Mouse (Mus musculus) layer of hippocampus, adult 11-12 months (tissue): Measurements from ENCODE around the gene Gm28044.
"Not testable (repeated sequence)": the region's sequence is repeated elsewhere in the genome, so short reads cannot be mapped to it uniquely, and the experiment has no call there.

Source experiments
- DNase-seq: peaks from one replicate; pipeline ENCODE4 v3.0.0; 2022; ENCODE audit warnings: low spot score

Gm28044 gene

DNA sequence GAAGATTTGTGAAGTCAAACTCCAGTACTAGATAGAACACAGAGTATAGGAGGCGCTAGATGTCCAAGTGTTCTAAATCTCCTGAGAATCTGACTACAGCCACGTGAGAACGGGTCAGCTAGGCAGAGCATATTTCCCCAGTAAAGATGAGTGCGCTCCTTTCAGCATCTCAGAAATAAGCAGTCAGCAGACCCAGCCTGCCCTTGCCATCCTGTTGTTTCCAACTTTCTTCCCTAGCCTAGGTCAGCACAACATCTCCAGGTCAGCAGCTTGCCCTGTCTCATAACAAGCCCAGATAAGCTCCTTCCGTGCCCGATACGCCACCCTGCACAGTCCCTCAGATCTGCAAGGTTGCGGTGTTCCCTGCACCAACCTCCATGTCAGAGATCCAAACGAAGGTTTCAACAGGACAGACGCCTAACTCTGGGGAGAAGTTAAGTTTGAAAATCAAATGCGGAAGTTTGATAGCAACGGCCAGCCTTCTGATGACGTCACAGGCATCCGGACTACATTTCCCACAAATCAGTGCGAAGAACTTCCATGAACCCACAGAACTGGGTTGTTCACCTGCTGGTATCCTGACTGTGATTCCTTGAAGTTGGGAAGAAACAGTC is at the start of gene Gm28044, which contains the start of gene Zfp953:
TSS of gene Gm28044 (minus strand) at position 406 of the 614 bp plus-strand sequence.
TSS of gene Zfp953 (minus strand) at position 475 of the 614 bp plus-strand sequence.
- DNase-seq: peak; percentile 90

DNA sequence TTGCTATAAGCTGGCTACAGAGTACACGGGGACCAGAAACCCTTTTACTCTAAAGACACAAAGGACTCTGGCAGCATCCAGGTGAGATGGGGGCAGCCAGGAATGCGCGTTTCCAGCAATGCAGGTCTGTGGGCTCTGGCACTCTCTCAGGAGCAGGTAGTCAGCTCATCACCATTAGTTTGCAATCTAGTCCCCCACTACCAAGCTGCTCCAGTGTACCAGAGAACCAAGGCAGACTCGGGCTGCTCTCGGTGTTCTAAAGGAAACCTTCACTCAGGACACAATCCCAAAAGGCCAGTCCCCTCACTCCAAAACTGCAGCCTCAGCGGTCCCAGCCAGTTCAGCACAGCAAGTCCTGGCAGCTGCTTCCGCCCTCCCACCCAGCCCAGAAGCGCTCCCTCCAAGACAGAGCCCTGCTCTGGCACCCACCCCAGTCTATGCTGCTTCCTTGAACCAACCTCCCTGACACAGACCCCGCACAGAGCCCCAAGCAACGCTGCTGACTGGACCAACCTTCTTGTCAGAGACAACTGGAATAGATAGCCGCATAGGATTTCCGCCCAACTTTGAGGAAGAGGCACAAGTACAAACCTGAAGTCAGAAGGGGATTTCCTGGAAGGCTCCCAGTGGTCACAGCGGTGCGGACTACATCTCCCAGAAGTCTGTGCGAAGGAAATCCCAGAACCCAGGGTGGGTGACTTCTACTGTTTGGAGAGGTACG is 39.0 kb upstream of the Gm28044 start, which contains the start of gene Zfp429:
TSS of gene Zfp429 (minus strand) at position 637 of the 721 bp plus-strand sequence.
- DNase-seq: peak; percentile 72

DNA sequence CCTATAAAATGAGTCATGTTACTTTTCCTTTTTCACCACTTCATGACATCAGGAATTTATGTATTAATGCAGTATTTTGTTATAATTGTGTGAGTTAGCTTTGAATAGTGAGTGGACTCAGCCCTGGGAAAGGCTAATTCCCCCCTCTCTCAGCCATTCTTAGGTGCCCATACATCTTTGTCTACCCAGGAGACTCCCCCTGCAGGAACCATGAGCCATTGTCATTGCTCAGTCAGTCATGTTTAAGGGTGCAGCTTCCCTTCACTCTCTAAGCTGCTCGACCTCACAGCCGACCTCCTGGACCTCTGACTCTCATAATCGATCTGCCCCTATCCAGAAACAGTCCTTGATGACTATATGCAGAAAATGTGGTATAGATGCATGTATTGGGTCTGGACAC is 15.9 kb upstream of the Gm28044 start:
- DNase-seq: not testable (repeated sequence)

DNA sequence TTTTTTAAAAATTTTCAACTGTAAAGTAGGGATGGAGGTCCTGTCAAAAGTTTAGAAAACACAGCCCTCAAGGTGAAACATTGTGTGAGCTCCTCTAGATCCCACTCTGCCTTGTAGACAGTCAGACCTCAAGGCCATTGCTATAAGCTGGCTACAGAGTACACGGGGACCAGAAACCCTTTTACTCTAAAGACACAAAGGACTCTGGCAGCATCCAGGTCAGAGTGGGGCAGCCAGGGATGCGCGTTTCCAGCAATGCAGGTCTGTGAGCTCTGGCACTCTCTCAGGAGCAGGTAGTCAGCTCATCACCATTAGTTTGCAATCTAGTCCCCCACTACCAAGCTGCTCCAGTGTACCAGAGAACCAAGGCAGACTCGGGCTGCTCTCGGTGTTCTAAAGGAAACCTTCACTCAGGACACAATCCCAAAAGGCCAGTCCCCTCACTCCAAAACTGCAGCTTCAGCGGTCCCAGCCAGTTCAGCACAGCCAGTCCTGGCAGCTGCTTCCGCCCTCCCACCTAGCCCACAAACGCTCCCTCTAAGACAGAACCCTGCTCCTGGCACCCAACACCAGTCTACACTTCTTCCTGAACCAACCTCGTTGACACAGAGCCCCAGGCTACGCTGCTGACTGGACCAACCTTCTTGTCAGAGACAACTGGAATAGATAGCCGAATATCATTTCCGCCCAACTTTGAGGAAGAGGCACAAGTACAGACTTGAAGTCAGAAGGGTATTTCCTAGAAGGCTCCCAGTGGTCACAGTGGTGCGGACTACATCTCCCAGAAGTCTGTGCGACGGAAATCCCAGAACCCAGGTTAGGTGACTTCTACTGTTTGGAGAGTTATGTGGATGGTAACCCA is 14.9 kb upstream of the Gm28044 start, which contains the start of the genes Gm28041 and Zfp456:
TSS of gene Gm28041 (minus strand) at position 684 of the 862 bp plus-strand sequence.
TSS of gene Zfp456 (minus strand) at position 761 of the 862 bp plus-strand sequence.
- peak; percentile 62 for DNase-seq

DNA sequence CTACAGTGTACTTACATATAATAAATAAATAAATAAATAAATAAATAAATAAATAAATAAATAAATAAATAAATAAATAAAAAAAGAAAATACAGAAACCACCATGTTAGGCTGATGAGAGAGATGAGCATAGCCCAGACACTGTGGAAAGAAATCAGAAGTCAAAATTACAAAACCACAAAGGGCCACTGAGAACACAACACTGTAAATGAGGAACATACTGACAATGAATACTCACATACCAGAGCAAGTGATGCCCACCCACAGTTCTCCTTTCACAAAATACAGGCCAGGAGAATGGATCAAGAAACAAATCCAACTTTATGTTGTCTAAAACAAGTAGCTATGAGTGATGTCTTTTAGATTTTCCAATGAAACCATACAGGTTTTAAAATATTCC is 8.5 kb downstream of the Gm28044 start:
- no peak for DNase-seq

DNA sequence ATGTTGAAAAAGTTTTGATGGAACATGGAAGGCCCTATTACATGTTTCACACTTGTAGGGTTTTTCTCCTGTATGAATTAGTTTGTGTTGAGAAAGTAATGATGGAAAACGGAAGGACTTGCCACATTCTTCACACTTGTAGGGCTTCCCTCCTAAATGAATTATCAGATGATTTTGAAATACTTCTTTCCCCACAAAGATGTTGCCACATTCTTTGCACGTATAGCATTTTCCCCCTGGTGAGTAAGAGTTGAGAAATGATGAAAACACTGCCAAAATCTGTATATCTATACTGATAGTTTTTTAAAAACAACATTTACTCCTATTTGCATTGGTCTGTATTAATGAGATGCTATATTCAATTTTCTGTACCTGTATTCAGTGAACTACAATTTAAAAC is 16.9 kb downstream of the Gm28044 start:
- DNase-seq: no peak

DNA sequence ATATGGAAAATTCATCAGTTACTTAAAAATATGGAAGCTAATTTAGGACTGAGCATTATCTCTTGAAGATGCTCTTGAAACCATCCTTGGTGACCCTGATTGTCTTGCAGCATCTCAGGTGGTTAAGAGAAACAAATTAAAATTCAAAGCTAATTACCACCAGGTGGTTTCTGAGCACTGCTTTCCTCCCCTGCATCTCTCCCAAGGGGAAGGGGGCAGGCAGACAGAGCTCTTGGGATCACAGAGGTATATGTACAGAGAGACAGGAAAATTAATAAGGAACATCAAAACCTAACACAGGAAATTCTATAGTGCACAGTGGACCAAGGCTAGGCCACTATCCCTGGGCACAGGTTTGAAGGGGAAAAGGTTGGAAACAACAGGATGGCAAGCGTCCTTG is 27.5 kb downstream of the Gm28044 start:
- no peak for DNase-seq

DNA sequence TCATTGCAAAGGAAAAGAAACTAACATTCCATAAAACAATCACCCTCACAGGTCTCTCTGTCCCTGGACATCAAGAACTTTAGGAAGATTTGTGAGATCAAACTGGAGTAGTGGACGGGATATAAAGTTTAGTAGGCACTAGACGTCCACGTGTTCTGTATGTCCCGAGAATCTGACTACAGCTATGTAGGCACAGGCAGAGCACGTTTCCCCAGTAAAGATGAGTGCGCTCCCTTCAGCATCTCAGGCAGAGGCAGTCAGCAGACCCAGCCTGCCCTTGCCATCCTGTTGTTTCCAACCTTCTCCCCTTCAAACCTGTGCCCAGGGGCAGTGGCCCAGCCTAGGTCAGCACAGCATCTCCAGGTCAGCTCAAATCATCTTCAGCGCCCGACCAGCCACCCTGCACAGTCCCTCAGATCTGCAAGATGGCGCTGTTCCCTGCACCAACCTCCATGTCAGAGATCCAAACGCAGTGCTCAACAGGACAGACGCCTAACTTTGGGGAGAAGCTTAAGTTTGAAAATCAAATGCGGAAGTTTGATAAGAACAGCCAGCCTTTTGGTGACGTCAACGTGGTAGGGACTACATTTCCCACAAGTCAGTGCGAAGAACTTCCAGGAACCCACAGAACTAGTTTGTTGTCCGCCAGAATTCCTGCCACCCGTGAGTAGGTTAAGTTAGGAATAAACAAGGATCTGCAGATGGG is 28.2 kb downstream of the Gm28044 start, which contains the start of gene Zfp595:
TSS of gene Zfp595 (minus strand) at position 552 of the 706 bp plus-strand sequence.
- DNase-seq: peak; percentile 87

DNA sequence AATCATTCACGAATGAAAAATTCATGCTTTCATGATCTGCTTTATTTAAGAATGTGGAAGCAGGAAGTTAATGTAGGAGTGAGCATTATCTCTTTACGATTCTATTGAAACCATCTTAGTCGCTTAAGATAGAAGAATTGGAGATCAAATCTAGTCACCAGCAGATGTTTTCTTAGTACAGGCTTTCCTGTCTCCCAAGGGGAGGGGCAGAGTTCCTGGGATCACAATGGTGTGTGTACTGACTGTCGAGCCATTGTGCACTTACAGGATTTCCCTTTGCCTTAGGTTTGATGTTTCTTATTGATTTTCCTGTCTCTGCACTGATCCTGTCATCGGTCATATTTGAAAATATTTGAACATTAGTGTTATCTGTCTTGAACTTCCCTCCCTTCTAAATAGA is 53.6 kb downstream of the Gm28044 start:
- DNase-seq: no peak

DNA sequence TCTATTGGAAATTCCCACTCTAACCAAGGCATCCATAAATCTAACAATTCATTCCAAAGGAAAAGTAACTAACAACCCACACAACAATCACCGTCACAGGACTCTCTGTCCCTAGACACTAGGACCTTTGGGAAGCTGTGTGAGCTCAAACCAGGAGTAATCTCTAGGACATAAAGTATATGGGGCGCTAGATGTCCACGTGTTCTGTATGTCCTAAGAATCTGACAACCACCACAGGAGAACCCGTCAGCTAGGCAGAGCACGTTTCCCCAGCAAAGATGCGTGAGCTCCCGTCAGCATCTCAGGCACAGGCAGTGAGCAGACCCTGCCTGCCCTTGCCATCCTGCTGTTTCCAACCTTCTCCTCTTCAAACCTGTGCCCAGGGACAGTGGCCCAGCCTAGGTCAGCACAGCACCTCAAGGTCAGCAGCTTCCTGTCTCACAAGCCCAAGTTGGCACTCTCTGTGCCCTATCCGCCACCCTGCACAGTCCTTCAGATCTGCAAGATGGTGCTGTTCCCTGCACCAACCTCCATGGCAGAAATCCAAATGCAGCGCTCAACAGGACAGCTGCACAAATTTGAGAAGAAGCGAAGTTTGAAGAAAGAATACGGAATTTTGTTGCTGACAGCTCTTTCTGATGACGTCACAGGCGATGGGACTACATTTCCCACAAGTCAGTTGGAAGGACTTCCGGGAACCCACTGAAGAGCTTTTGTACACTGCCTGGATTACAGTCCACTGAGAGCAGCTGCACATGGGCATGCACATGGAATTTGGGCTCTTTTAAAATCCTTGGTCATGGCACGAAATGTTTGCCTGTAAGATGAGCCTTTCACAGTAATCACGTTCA is 54.3 kb downstream of the Gm28044 start, which contains the start of gene Zfp457:
TSS of gene Zfp457 (minus strand) at position 664 of the 851 bp plus-strand sequence.
- peak; percentile 95 for DNase-seq

DNA sequence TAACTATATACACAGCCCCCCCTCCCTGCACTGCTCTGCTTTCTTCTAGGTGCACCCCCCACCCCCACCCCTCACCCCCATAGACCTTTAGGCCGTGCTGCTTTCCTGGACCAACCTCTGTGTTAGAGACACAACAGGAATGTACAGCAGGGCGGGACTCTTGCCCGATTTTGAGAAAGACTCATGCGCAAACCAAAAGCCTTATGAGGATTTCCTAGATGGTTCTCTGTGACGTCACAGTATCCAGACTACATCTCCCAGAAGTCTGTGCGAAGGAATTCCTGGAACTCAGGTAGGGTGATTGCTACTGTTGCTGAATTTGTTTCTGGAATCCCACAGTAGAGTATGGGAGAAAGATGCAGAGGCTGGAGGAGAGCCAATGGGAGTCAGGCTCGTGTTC is 82.0 kb downstream of the Gm28044 start, which contains the start of gene Zfp458:
TSS of gene Zfp458 (minus strand) at position 153 of the 400 bp plus-strand sequence.
- DNase-seq: peak; percentile 35

DNA sequence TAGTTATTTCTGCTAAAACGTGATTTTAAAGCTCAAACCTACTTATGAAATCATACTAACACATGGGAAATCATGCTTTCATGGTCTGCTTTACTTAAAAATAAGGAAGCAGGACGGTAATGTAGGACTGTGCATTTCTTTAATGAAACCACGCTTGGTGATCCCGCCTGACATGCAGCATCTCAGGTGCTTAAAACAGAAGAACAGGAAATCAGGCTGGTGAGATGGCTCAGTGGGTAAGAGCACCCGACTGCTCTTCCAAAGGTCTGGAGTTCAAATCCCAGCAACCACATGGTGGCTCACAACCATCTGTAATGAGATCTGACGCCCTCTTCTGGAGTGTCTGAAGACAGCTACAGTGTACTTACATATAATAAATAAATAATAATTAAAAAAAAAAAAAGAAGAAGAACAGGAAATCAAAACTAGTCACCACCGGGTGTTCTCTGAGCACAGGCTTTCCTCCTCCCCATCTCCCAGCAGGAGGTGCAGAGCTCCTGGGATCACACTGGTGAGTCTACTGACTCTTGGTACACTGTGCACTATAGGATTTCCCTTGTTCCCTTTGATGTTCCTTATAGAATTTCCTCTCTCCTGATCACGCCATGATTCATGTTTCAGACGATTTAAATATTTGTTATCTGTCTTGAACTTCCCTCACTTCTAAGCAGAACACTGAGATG is 90.8 kb downstream of the Gm28044 start:
- DNase-seq: not testable (repeated sequence)

DNA sequence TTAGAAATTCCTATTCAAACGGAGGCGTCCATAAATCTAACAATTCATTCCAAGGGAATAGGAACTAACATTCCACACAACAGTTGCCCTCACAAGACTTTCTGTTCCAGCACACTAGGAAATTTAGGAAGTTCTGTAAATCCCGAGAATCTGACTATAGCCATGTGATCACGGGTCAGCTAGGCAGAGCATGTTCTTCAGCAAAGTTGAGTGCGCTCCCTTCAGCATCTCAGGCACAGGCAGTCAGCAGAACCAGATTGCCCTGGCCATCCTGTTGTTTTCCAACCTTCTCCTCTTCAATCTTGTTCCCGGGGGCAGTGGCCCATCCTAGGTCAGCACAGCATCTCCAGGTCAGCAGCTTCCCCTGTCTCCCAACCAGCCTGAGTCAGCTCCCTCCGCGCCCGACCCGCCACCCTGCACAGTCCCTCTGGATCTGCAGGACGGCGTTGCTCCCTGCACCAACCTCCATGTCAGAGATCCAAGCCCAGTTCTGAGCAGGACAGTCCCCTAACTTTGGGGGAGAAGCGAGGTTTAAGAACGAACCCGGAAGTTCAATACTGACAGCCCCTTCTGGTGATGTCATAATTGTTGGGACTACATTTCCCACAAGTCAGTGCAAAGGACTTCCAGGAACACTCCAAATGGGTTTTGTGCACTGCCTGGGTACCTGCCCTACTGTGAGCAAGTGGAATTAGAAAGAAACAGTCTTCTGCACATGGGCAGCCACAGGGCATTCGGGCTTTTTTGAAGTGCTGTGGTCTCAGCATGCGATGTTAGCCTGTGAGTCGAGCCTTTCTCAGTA is 91.6 kb downstream of the Gm28044 start:
- DNase-seq: peak; percentile 84
